Mouse (Mus musculus) left cerebral cortex, adult 8-10 months (tissue): Measurements from ENCODE around the gene Gtf2i. TPM values are rescaled to one million over a fixed set of nuclear protein-coding genes. Genes with fewer than 3 reads are reported as not detected.
A peak's percentile ranks its signal among the peaks of the same experiment; 100 is the strongest.

Experiments
- DNase-seq, 2 experiments: peaks; one replicate each; pipeline ENCODE4 v3.0.0; 2022; ENCODE audit warnings: low spot score in 2 of 2
- total RNA-seq, 4 experiments: library from RNA; stranded (reverse); gene quantifications; 2 replicates each; pipeline ENCODE4 v1.2.4; 2022

The Gtf2i gene
- total RNA-seq, 4 experiments from 2014 or later, result 193 to 217 (median 197) TPM

DNA sequence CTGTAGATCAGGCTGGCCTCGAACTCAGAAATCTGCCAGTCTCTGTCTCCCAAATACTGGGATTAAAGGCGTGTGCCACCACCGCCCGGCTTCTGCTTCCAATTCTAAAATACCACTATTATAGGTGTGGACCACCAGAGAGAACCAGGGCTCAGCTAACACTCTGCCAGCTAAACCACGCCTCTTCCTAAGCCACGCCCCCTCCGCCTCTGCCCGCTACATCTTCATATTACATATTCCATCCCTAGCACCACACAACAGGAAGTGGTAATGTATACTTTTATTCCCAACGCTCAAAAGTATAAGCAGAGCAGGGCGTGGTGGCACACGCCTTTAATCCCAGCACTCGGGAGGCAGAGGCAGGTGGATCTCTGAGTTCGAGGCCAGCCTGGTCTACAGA lies 8.8 kb upstream of the Gtf2i start:
- no peak for DNase-seq

DNA sequence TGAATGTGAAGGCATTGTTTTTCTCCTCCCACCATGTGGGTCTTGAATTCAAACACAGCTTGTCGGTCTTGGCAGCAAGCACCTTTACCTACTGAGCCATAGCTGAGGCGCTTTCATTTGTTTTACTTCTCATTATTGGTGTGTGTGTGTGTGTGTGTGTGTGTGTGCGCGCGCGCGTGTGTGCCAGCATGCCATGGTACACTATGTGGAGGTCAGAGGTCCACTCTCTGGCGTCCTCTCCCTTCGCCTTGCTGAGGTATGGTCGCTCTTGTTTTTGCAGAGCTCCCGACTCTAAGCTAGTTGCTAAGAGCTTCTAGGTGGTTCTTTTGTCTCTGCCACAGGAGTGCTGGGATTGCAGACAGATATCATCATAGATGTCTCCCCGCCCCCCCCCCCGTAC lies 7.8 kb upstream of the Gtf2i start:
- DNase-seq, result no peak

- DNase-seq, result no peak
These were observed 7.1 kb upstream of the Gtf2i start for GRCm38 (mm10) chr5:134321699-134322098.

GRCm38 (mm10) chr5:134318903-134319302 lies 4.3 kb upstream of the Gtf2i start:
- DNase-seq, result no peak

DNA sequence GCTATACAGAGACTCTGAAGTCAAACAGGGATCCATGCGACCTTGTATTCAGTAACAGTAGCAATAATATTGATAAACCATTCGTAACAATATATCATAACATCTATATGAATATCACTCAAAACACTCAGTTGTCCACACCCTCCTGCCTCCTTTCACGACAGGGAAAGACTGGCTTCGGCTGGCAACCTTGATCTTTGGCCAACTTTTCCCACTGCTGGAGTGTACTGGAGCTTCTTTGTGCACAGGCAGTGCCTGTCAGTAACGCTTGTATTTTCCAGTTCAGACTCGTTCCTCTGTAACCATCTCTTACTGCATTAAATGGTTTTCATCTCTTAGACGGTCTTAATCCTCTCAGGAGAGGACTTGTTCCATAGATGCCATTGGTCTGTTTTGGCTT lies 2.2 kb upstream of the Gtf2i start:
- DNase-seq, result no peak

GRCm38 (mm10) chr5:134315623-134316350 lies 1.2 kb upstream of the Gtf2i start:
- peak; percentile 34 to 41 for DNase-seq

- peak in 1 of 2 experiments; percentile 48 for DNase-seq
These were observed 389 bp downstream of the Gtf2i start for GRCm38 (mm10) chr5:134314068-134314674.

DNA sequence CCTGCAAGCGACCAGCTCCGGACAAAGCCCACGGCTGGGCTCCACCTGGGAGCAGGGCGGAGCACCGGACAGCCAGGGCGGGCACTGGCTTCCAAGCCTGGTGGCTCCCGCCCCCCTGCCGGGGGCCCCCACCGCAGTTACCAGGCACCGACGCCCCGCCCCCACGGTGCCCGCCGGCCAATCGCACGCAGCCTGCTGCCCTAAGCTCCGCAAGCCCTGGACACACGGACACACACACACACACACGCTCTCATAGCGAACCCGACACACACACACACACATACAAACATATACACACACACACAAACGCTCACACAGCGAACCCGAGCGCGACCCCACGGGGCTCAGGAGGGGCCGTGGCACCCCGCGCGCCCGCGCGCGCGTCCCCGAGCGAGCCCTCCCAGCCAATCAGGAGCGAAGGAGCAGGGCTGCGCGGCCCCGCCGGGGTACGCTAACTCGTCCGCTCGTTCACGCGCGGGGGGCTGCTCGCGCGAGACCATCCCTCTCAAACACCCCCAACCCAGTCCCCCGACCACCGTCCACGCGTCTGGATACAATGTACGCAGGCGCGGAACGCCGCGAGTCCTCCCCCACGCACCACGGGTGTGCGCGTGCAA lies 1.0 kb downstream of the Gtf2i start:
- peak; percentile 76 to 92 for DNase-seq

DNA sequence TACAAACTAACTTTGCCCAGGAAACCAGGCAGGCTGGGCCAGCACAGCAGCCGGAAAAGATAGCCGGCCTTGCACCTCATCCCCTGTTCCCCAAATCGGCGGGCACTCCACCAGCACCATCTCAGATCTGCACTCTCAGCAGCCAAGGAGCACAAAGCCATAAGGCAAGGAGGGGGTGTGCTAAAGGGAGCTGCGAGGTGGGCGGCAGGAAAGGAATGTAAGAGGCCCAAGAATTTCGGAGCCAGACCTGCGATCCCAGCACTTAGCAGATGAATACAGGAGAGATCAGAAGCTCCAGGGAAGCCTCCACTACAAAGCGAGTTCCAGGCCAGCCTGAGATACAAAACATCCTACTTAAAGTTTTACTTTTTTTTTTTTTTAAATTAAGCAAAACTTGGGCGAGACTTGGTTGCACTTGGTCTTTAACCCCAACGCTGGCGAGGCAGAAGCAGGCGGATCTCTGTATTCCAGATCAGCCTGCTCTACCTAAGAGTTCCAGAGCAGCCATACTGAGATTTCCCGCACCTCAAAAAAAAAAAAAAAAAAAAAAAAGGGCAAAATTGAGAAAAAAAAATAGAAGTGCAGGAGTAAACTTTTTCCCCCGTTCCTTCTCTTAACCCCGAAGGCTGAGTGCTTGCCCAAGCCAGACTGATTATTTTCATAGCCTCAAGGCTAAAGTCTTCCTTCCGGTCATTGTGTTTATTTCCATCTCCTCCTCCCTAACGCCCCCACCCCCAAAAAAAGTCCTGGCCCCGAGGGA lies 1.7 kb downstream of the Gtf2i start:
- peak; percentile 43 to 73 for DNase-seq

DNA sequence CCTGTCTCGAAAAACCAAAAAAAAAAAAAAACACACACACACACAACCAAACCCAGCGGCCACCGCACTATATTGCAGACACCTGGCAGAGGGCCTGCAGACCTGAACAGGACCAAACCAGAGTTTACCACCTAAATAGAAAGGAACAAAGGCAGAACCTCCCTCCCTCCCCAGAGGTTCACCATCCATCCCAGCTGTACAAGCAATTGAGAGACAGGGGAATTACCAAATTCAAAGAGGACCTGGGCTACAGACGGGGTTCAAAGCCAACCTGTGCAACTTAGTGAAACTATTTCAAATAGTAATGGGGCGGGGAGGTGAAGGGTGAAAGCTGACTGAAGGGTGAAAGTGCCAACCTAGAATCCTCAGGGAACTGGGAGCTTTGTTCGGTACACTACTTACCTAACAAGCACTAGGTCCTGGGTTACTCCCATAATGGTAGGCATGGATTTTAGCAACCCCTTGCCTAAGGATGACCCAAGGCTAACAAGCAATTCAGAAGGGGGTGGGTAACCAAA lies 2.6 kb downstream of the Gtf2i start:
- DNase-seq, result no peak

DNA sequence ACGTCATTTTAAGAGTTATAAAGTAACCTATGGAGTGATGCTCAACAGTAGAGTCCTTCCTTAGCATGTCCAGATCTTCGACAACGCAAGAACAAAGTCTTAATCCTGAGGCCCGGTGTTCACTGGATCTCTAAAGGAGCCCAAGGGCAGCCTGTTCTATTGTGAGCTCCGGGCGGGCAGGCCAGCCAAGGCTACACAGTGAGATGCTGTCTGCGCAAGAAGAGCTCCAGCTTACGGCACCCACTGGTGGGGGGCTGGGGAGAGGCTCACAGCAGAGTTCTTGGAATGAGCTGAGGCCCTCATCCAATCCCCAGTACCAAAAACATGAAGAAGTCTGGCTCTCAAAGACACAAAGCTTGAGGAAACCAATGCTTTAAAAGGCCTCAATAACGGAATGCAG lies 4.4 kb downstream of the Gtf2i start:
- no peak for DNase-seq

DNA sequence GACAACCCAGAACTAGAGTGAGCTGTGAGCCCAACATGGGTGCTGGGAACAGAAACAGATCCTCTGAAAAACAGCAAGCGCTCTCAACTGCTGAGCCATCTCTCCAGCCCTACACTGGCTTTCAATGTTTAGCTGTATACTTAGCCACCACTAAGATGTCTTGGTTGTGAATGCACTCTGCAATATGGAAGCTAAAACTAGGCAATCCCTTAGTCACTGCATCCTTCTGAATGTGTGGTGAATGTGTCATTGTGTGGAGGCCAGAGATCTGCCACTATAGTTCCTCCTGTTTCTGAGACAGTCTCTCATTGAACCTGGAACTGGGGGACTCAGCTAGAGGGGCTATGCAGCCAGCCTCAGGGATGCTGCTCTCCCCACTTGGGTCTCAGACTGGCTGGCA lies 5.2 kb downstream of the Gtf2i start:
- DNase-seq, result no peak

DNA sequence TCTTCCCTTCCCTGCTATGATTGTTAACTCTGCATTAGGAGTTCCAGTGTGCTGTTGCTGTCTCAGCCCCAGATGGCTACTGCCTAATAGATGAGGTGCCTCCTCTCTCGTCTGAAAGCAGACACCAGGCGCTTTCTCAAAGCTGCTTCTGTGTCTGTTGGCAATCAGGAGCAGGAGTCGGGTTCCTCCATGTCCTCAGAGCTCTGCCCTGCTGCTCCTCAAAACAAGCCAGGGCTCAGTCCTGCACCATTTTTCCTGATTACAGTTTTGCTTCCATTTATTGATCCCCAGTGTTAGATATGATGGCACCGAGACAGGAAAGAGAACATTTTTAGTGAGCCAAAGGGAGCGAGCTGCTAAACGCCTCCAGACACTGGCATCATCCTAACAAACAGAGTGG lies 9.9 kb downstream of the Gtf2i start:
- DNase-seq, result no peak

DNA sequence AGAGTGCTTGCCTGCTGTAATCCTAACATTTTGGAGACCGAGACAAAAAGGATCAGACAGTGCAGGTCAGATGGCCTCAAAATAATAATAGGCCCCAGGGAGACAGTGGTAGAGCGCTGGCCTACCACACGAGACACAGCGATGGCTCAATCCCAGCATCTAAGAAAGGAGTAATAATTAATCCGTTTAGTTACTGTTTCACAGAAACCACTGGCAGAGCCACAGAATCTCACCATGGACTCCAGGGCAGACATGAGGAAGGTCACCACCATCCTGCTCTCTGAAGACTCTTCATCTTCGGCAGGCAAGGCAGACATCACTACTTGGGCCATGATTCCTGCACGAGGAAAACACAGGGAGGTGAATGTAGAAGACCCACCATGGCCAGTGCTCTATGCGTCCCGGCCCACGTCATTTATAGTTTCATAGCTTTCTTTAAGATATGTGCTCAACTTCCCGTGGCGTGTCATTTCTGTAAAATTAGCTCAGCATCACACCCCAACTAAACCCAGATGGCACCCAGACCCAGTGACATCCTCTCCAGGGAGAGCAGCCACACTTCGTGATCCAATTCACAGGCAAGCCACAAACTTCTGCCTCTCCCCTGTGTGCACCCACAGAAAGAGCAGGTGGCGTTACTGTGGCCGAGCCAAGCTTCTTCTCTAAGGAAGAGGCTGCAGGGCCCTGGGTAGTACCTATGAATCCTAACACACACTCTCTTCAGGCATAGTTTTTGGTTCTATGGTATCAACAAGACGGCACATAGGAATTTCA lies 19.1 kb downstream of the Gtf2i start:
- peak in 1 of 2 experiments; percentile 59 for DNase-seq

GRCm38 (mm10) chr5:134294606-134295005 lies 20.0 kb downstream of the Gtf2i start:
- no peak for DNase-seq

DNA sequence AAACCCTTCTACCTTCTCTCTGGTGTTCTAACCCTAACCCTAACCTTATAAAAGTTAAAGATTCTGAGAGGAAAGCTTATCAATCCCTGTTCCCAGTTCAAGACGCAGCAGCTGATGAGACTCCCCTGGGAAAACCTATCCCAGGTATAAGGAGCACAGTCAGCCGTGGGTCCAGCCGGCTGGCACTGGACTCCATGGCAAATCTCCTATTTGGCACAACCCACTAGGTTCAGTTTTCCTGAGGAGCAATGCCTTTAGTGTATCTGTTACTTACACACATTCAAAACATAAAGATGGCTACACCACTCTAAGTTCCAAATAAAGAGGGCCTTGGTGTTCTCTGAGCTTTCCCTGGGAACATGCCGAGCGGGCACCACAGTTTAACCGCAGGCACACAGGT lies 23.5 kb downstream of the Gtf2i start:
- no peak for DNase-seq

- DNase-seq, result no peak
These were observed 24.5 kb downstream of the Gtf2i start for GRCm38 (mm10) chr5:134289935-134290560.

GRCm38 (mm10) chr5:134288071-134288470 lies 26.5 kb downstream of the Gtf2i start:
- DNase-seq, result no peak

- DNase-seq, result peak in 1 of 2 experiments; percentile 46
These were observed 29.6 kb downstream of the Gtf2i start for GRCm38 (mm10) chr5:134284921-134285320.

DNA sequence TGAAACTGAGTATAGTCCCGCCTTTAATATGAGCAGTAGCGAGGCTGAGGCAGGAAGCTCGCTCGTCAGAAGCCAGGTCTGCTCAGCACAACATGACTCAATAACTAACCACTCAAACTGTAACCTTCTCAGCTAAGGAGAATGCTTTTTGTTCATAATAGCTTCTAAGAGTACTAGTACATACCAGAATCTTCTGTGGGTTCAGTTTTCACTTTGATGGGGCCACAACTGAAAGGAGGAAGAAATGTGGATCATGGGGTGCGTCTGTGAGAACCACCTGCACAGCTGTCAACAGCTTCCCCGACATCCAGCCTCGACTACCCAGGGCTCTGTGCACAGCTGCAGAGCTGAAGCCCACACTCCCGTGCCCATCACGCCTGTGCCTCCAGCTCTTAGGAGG lies 32.0 kb downstream of the Gtf2i start:
- no peak for DNase-seq

DNA sequence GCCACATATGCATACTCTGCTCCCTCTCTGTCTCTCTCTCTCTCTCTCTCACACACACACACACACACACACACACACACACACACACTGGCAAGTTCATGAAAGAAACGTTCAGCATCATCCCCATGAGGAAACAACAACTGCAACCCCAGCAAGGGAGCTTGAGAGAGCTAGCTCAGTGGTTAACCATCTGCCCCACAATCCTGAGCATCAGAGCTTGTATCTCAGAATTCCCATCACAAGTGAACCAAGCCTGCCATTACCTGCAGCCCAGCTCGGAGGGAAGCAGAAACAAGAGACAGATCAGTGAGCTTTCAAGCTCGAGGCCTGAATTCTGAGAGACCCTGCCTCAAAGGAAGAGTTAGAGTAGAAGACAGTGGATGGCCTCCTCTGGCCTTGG lies 32.5 kb downstream of the Gtf2i start:
- DNase-seq, result no peak
